Comparison of ENCODE assay signal across 13 mouse cellular contexts in the genomic region with DNA sequence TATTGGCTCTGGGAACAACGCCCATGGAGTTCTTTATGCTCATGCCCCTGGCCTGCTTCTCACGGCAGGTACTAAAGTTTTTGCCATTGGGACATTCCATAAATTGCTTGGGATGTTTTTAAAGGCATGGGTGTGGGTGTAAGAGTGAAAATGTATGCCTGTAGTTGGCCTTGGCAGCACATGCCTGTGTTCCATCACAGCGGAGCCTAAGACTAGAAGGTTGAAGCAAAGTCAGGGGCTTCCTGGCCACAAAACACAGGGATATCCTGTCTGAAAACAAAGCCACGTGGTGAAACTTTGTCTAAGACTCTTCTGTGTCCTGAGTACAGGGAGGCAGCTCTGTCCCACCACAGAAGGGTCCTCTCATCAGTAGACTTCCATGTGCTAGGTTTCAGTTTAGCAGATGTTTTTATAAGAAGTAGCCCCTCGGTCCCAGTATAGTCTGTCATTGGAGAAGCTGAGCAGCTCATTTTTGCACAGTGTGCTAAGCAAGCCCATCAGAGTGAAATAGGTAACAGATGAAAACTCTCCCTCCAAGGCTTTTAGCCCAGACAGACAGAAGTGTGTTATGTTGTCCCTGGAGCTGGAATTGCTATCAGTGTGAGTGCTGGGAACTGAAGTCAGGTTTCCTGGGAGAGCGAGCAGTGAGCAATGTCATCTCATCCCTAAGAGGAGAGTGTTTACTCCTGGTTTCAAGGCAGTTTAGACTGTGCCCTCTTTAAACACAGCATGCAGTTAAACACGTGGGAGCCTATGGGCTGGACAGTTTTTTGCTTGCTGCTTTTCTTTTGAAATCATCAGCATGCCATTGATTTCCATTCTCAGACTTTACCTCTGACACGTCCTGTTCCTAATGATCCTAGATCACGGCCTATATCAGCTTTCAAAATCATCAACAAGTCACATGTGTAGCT. TPM values are rescaled to one million over a fixed set of nuclear protein-coding genes. Genes with fewer than 3 reads are reported as not detected.
A peak's percentile ranks its signal among the peaks of the same experiment; 100 is the strongest.
DNase-seq lines count a peak whose midpoint lies in the region; ATAC-seq lines count a peak whose summit lies in the region.
"Had no signal": no experiment of that assay in that cellular context is flagged by ENCODE, and none has a peak within 500 bp of the region (broad histone marks: within the 10 kb centered on the region; RNA-seq: fewer than 3 reads in every experiment).

No protein-coding gene starts in this region.

- peaks cover 19% of the 10 kb centered on the region for H3K4me1 ChIP-seq in heart, embryonic 10.5 days
- peaks cover 4% of the 10 kb centered on the region; the same call in 1 of the 2 replicates for H3K4me1 ChIP-seq in hindbrain, embryonic 16.5 days (ENCODE audit: control insufficient read depth, insufficient read depth, low read depth, low read length)
- no peaks in the 10 kb centered on the region for H3K4me1 ChIP-seq in hindbrain, embryonic 14.5 days (replicated peaks; ENCODE audit: control insufficient read depth, insufficient read depth, low read length)
- peaks cover 6% of the 10 kb centered on the region for H3K4me1 ChIP-seq in embryonic facial prominence, embryonic 11.5 days (ENCODE audit: control insufficient read depth, insufficient read depth, low read length)
- H3K4me1 ChIP-seq in limb, embryonic 13.5 days, result peaks cover 30% of the 10 kb centered on the region

- H3K4me2 ChIP-seq in hindbrain, embryonic 16.5 days (ENCODE audit: low read length), result no peak overlapping the region
- H3K4me2 ChIP-seq in hindbrain, embryonic 14.5 days (replicated peaks), result no peak overlapping the region
- H3K4me2 ChIP-seq in embryonic facial prominence, embryonic 11.5 days (ENCODE audit: low read depth, low read length), result no peak overlapping the region
- H3K4me2 ChIP-seq in limb, embryonic 13.5 days (replicated peaks), result peak overlapping the region; percentile 36

- intact Hi-C loops in heart, postnatal 36 days (cut with DNase I), result no loop called here

- H3K9me3 ChIP-seq in heart, embryonic 10.5 days, result no peaks in the 10 kb centered on the region
- no peaks in the 10 kb centered on the region for H3K9me3 ChIP-seq in hindbrain, embryonic 16.5 days (ENCODE audit: control insufficient read depth, low read length)
- no peaks in the 10 kb centered on the region for H3K9me3 ChIP-seq in hindbrain, embryonic 14.5 days (ENCODE audit: control insufficient read depth, low read length)
- no peaks in the 10 kb centered on the region for H3K9me3 ChIP-seq in embryonic facial prominence, embryonic 11.5 days (replicated peaks; ENCODE audit: control insufficient read depth, low read length)
- H3K9me3 ChIP-seq in limb, embryonic 13.5 days, result no peaks in the 10 kb centered on the region

- H3K36me3 ChIP-seq in heart, embryonic 10.5 days, result peaks cover 42% of the 10 kb centered on the region
- H3K36me3 ChIP-seq in hindbrain, embryonic 16.5 days (ENCODE audit: control insufficient read depth, insufficient read depth, low read length), result peaks cover 5% of the 10 kb centered on the region; the same call in 1 of the 2 replicates
- peaks cover 26% of the 10 kb centered on the region for H3K36me3 ChIP-seq in hindbrain, embryonic 14.5 days (replicated peaks; ENCODE audit: control insufficient read depth, insufficient read depth)
- H3K36me3 ChIP-seq in embryonic facial prominence, embryonic 11.5 days (replicated peaks; ENCODE audit: control insufficient read depth, insufficient read depth, low read depth, low read length), result no peaks in the 10 kb centered on the region; the same call in 1 of the 2 replicates
- H3K36me3 ChIP-seq in limb, embryonic 13.5 days, result peaks cover 54% of the 10 kb centered on the region

- WGBS in heart, embryonic 10.5 days, result 70% methylated on average over 9 of the region's 9 CpGs
- WGBS in hindbrain, embryonic 16.5 days, result 77% methylated on average over 9 of the region's 9 CpGs
- WGBS in hindbrain, embryonic 14.5 days, result 80% methylated on average over 9 of the region's 9 CpGs
- WGBS in embryonic facial prominence, embryonic 11.5 days, result 44% methylated on average over 9 of the region's 9 CpGs
- WGBS in limb, embryonic 13.5 days, result 42% methylated on average over 9 of the region's 9 CpGs

- no peak overlapping the region for H3K9ac ChIP-seq in hindbrain, embryonic 16.5 days (ENCODE audit: low read depth, low read length)
- H3K9ac ChIP-seq in hindbrain, embryonic 14.5 days, result no peak overlapping the region
- H3K9ac ChIP-seq in embryonic facial prominence, embryonic 11.5 days (replicated peaks; ENCODE audit: low read length), result no peak overlapping the region
- no peak overlapping the region for H3K9ac ChIP-seq in limb, embryonic 13.5 days

- ATAC-seq in hindbrain, embryonic 16.5 days, result no peak
- ATAC-seq in hindbrain, embryonic 14.5 days (ENCODE audit: low FRiP score), result no peak
- ATAC-seq in embryonic facial prominence, embryonic 11.5 days (replicated peaks; ENCODE audit: insufficient number of reproducible peaks, low FRiP score, low TSS enrichment, low read depth), result 0 out of 2 replicates have a peak, but pooled peaks have one; percentile 23
- peak; percentile 67 for ATAC-seq in limb, embryonic 13.5 days (ENCODE audit: low FRiP score, low read depth)
- ATAC-seq: lung, postnatal 0 days had no signal

- peak overlapping the region; percentile 19; the same call in 1 of the 2 replicates for H3K27ac ChIP-seq in heart, embryonic 10.5 days
- 0 out of 2 replicates have a peak overlapping the region, but pooled peaks have one; percentile 10 for H3K27ac ChIP-seq in hindbrain, embryonic 16.5 days (ENCODE audit: low read depth, low read length)
- H3K27ac ChIP-seq in hindbrain, embryonic 14.5 days, result no peak overlapping the region
- no peak overlapping the region; the same call in 1 of the 2 replicates for H3K27ac ChIP-seq in embryonic facial prominence, embryonic 11.5 days (replicated peaks; ENCODE audit: low read depth, low read length)
- peak overlapping the region; percentile 83 for H3K27ac ChIP-seq in limb, embryonic 13.5 days
- H3K27ac ChIP-seq: layer of hippocampus, adult 2 months had no signal

- no peak for DNase-seq in heart, embryonic 10.5 days (ENCODE audit: low spot score)
- no peak for DNase-seq in heart, postnatal 36 days
- DNase-seq in hindbrain, embryonic 14.5 days (ENCODE audit: low spot score), result no peak
- DNase-seq in embryonic facial prominence, embryonic 11.5 days (ENCODE audit: low spot score), result peak; percentile 46
- no peak for DNase-seq in urinary bladder, postnatal 4 days (ENCODE audit: low spot score in 2 of 2)
- DNase-seq in urinary bladder, adult 2 months (ENCODE audit: low spot score), result no peak
- DNase-seq: cerebellum, adult 18-20 months; kidney, adult 18-20 months had no signal

- no peaks in the 10 kb centered on the region for H3K27me3 ChIP-seq in heart, embryonic 10.5 days (ENCODE audit: insufficient read depth, poor library complexity, severe bottlenecking)
- H3K27me3 ChIP-seq in hindbrain, embryonic 16.5 days (replicated peaks; ENCODE audit: control insufficient read depth, insufficient read depth, low read length), result no peaks in the 10 kb centered on the region
- no peaks in the 10 kb centered on the region for H3K27me3 ChIP-seq in hindbrain, embryonic 14.5 days (ENCODE audit: control insufficient read depth, insufficient read depth, low read length)
- no peaks in the 10 kb centered on the region for H3K27me3 ChIP-seq in embryonic facial prominence, embryonic 11.5 days (ENCODE audit: control insufficient read depth, insufficient read depth, low read length)
- H3K27me3 ChIP-seq in limb, embryonic 13.5 days, result no peaks in the 10 kb centered on the region

- no peak overlapping the region for H3K4me3 ChIP-seq in heart, embryonic 10.5 days
- no peak overlapping the region for H3K4me3 ChIP-seq in hindbrain, embryonic 16.5 days (ENCODE audit: low read length)
- no peak overlapping the region for H3K4me3 ChIP-seq in hindbrain, embryonic 14.5 days (replicated peaks; ENCODE audit: low read length)
- no peak overlapping the region for H3K4me3 ChIP-seq in embryonic facial prominence, embryonic 11.5 days (ENCODE audit: low read depth, low read length)
- H3K4me3 ChIP-seq in limb, embryonic 13.5 days, result no peak overlapping the region
- H3K4me3 ChIP-seq: layer of hippocampus, adult 2 months had no signal

RNA-seq across cellular contexts. Expression of a gene that starts 26.6 kb away (rescaled TPM):
- 2.6 and 4.0 TPM in 2 replicates for polyA plus RNA-seq in heart, embryonic 10.5 days (2016; fragmentation: Nextera tagmentation; extraction: Ambion mirVana)
- total RNA-seq in heart, postnatal 36 days (2021), result 1 to 10 TPM in 1 of 2 experiments, under 1 TPM in 1; 0.80 to 1.1 TPM
- 8.4 and 8.9 TPM in 2 replicates for polyA plus RNA-seq in hindbrain, embryonic 16.5 days (2015; fragmentation: Nextera tagmentation; extraction: Ambion mirVana)
- polyA plus RNA-seq in hindbrain, embryonic 14.5 days (2014; fragmentation: Nextera tagmentation; extraction: Ambion mirVana), result 6.0 and 7.6 TPM in 2 replicates
- polyA plus RNA-seq in embryonic facial prominence, embryonic 11.5 days (2014; fragmentation: Nextera tagmentation; extraction: Ambion mirVana), result 6.2 and 6.8 TPM in 2 replicates
- polyA plus RNA-seq in limb, embryonic 13.5 days (2015; fragmentation: Nextera tagmentation; extraction: Ambion mirVana), result 6.1 and 8.4 TPM in 2 replicates
- polyA plus RNA-seq in urinary bladder, adult 2 months (2012; rRNA removed), result 2.4 and 2.6 TPM in 2 replicates

RNA-seq across cellular contexts. Expression of a gene that starts 39.5 kb away (rescaled TPM):
- 16.3 and 21.8 TPM in 2 replicates for polyA plus RNA-seq in heart, embryonic 10.5 days (2016; fragmentation: Nextera tagmentation; extraction: Ambion mirVana)
- total RNA-seq in heart, postnatal 36 days (2021), result 10 to 100 TPM; 11.4 to 11.8 TPM
- polyA plus RNA-seq in hindbrain, embryonic 16.5 days (2015; fragmentation: Nextera tagmentation; extraction: Ambion mirVana), result 20.4 and 24.8 TPM in 2 replicates
- polyA plus RNA-seq in hindbrain, embryonic 14.5 days (2014; fragmentation: Nextera tagmentation; extraction: Ambion mirVana), result 26.2 and 27.6 TPM in 2 replicates
- polyA plus RNA-seq in embryonic facial prominence, embryonic 11.5 days (2014; fragmentation: Nextera tagmentation; extraction: Ambion mirVana), result 23.7 and 25.2 TPM in 2 replicates
- polyA plus RNA-seq in limb, embryonic 13.5 days (2015; fragmentation: Nextera tagmentation; extraction: Ambion mirVana), result 27.2 and 27.7 TPM in 2 replicates
- polyA plus RNA-seq in urinary bladder, adult 2 months (2012; rRNA removed), result 12.2 and 13.9 TPM in 2 replicates

RNA-seq across cellular contexts. Expression of a gene that starts 47.6 kb away (rescaled TPM):
- polyA plus RNA-seq in heart, embryonic 10.5 days (2016; fragmentation: Nextera tagmentation; extraction: Ambion mirVana), result 36.6 and 39.0 TPM in 2 replicates
- total RNA-seq in heart, postnatal 36 days (2021), result 10 to 100 TPM; 91.0 to 93.7 TPM
- polyA plus RNA-seq in hindbrain, embryonic 16.5 days (2015; fragmentation: Nextera tagmentation; extraction: Ambion mirVana), result 22.4 and 23.9 TPM in 2 replicates
- 17.8 and 23.7 TPM in 2 replicates for polyA plus RNA-seq in hindbrain, embryonic 14.5 days (2014; fragmentation: Nextera tagmentation; extraction: Ambion mirVana)
- 36.3 and 36.6 TPM in 2 replicates for polyA plus RNA-seq in embryonic facial prominence, embryonic 11.5 days (2014; fragmentation: Nextera tagmentation; extraction: Ambion mirVana)
- polyA plus RNA-seq in limb, embryonic 13.5 days (2015; fragmentation: Nextera tagmentation; extraction: Ambion mirVana), result 43.6 and 44.2 TPM in 2 replicates
- 32.6 and 44.2 TPM in 2 replicates for polyA plus RNA-seq in urinary bladder, adult 2 months (2012; rRNA removed)

RNA-seq across cellular contexts. Expression of a gene that starts 52.1 kb away (rescaled TPM):
- polyA plus RNA-seq in heart, embryonic 10.5 days (2016; fragmentation: Nextera tagmentation; extraction: Ambion mirVana), result 1.2 and 3.7 TPM in 2 replicates
- 10 to 100 TPM; 22.2 to 39.7 TPM for total RNA-seq in heart, postnatal 36 days (2021)
- 1.7 and 2.0 TPM in 2 replicates for polyA plus RNA-seq in hindbrain, embryonic 16.5 days (2015; fragmentation: Nextera tagmentation; extraction: Ambion mirVana)
- polyA plus RNA-seq in hindbrain, embryonic 14.5 days (2014; fragmentation: Nextera tagmentation; extraction: Ambion mirVana), result 0.78 and 1.1 TPM in 2 replicates
- 5.8 and 6.1 TPM in 2 replicates for polyA plus RNA-seq in embryonic facial prominence, embryonic 11.5 days (2014; fragmentation: Nextera tagmentation; extraction: Ambion mirVana)
- 8.1 and 10.9 TPM in 2 replicates for polyA plus RNA-seq in limb, embryonic 13.5 days (2015; fragmentation: Nextera tagmentation; extraction: Ambion mirVana)
- polyA plus RNA-seq in urinary bladder, adult 2 months (2012; rRNA removed), result 8.3 and 13.5 TPM in 2 replicates
- total RNA-seq: common myeloid progenitor, adult 5-6 weeks had no signal

Comparison
In these comparisons a context has a peak if more than half of its experiments do, and no peak if none do; other contexts are left out.
1. H3K27ac ChIP-seq: peak in heart, embryonic 10.5 days (single experiment), hindbrain, embryonic 16.5 days (single experiment) and limb, embryonic 13.5 days (single experiment); none in hindbrain, embryonic 14.5 days (single experiment) and embryonic facial prominence, embryonic 11.5 days (single experiment).
2. ATAC-seq: peak in embryonic facial prominence, embryonic 11.5 days (single experiment) and limb, embryonic 13.5 days (single experiment); none in hindbrain, embryonic 16.5 days (single experiment) and hindbrain, embryonic 14.5 days (single experiment).